Mouse (Mus musculus): Measurements from ENCODE around the gene Irx1.

Gene Irx1

GRCm38 (mm10) chr13:71910361-71910760 lies 53.2 kb downstream of the Irx1 start:
- no peak for DNase-seq (ENCODE audit: low spot score)
